Mouse (Mus musculus) forebrain, embryonic 11.5 days (tissue): ENCODE data around the gene Epha10. TPM values are rescaled to one million over a fixed set of nuclear protein-coding genes. Genes with fewer than 3 reads are reported as not detected.

Experiments
- polyA plus RNA-seq: library from polyadenylated mRNA; unstranded; fragments of >200 nt; fragmentation: Nextera tagmentation; extraction: Ambion mirVana; gene quantifications from 2 replicates; pipeline ENCODE4 v1.2.1, GENCODE M21; 2014

Gene Epha10
- polyA plus RNA-seq, 1 experiment from 2014 or later, result 1.5 TPM

Other genes with a start within 250 kb of the Epha10 start
- gene Pou3f1, start 224.1 kb upstream of the Epha10 start, polyA plus RNA-seq, result 8.6 and 11.7 TPM in 2 replicates
- 55.3 and 63.2 TPM in 2 replicates for gene Utp11, start 187.3 kb upstream of the Epha10 start, polyA plus RNA-seq
- gene Fhl3, start 180.2 kb upstream of the Epha10 start, polyA plus RNA-seq, result 5.5 and 6.4 TPM in 2 replicates
- 218 and 220 TPM in 2 replicates for gene Sf3a3, start 166.1 kb upstream of the Epha10 start, polyA plus RNA-seq
- gene Inpp5b, start 139.0 kb upstream of the Epha10 start, polyA plus RNA-seq, result 34.1 and 36.8 TPM in 2 replicates
- gene Mtf1, start 78.8 kb upstream of the Epha10 start, polyA plus RNA-seq, result 14.7 and 15.4 TPM in 2 replicates
- gene Yrdc, start 30.2 kb upstream of the Epha10 start, polyA plus RNA-seq, result 45.0 and 50.9 TPM in 2 replicates
- gene 1110065P20Rik, start 29.7 kb upstream of the Epha10 start, polyA plus RNA-seq, result 49.5 and 51.7 TPM in 2 replicates
- 7.3 and 10.3 TPM in 2 replicates for gene Maneal, start 18.7 kb upstream of the Epha10 start, polyA plus RNA-seq
- 5.9 and 6.1 TPM in 2 replicates for gene 9930104L06Rik, start 56.1 kb downstream of the Epha10 start, polyA plus RNA-seq
- 284 and 293 TPM in 2 replicates for gene Cdca8, start 58.4 kb downstream of the Epha10 start, polyA plus RNA-seq
- gene Rspo1, start 105.5 kb downstream of the Epha10 start, polyA plus RNA-seq, result 56.2 and 64.8 TPM in 2 replicates
- 95.5 and 98.5 TPM in 2 replicates for gene Gnl2, start 135.7 kb downstream of the Epha10 start, polyA plus RNA-seq
- 0.24 and 0.28 TPM in 2 replicates for gene Dnali1, start 184.8 kb downstream of the Epha10 start, polyA plus RNA-seq
- gene Snip1, start 185.8 kb downstream of the Epha10 start, polyA plus RNA-seq, result 32.8 and 33.9 TPM in 2 replicates
- gene Meaf6, start 204.2 kb downstream of the Epha10 start, polyA plus RNA-seq, result 109 and 120 TPM in 2 replicates
- gene Zc3h12a, start 246.9 kb downstream of the Epha10 start, polyA plus RNA-seq, result 0.16 and 0.57 TPM in 2 replicates